Mouse (Mus musculus): ENCODE measurements around the gene Cfap73. TPM values are rescaled to one million over a fixed set of nuclear protein-coding genes. Genes with fewer than 3 reads are reported as not detected.

The Cfap73 gene
- not detected in 2 replicates for polyA plus RNA-seq (2012; ENCODE audit: insufficient read depth, insufficient read length, missing spikeins)

GRCm38 (mm10) chr5:120634131-120634530 lies at the start of gene Cfap73:
Gene Cfap73, minus strand, starts transcription at chr5:120634235.
- no peak within 1 kb of the TSS for H3K4me3 ChIP-seq (ENCODE audit: insufficient read depth, low read depth, low read length)
- H3K4me1 ChIP-seq (ENCODE audit: control insufficient read depth, insufficient read depth, insufficient read length, low read length), result no peaks in the 10 kb centered on the region
- no peak within 1 kb of the TSS for H3K27ac ChIP-seq (replicated peaks; ENCODE audit: low read depth, low read length)

GRCm38 (mm10) chr5:120682982-120683771 lies 49.1 kb upstream of the Cfap73 start:
- H3K4me3 ChIP-seq (ENCODE audit: insufficient read depth, low read depth, low read length), result no peak overlapping the region
- no peaks in the 10 kb centered on the region for H3K4me1 ChIP-seq (ENCODE audit: control insufficient read depth, insufficient read depth, insufficient read length, low read length)
- no peak overlapping the region for H3K27ac ChIP-seq (replicated peaks; ENCODE audit: low read depth, low read length)

- Histone ChIP-seq H3K4me1 (ENCODE audit: control insufficient read depth, insufficient read depth, insufficient read length, low read length) (no peaks in the 10 kb centered on the region), H3K27ac (replicated peaks; ENCODE audit: low read depth, low read length) (no peak overlapping the region), H3K4me3 (ENCODE audit: insufficient read depth, low read depth, low read length) (no peak overlapping the region)
These were observed 46.9 kb upstream of the Cfap73 start for GRCm38 (mm10) chr5:120680918-120681317.

GRCm38 (mm10) chr5:120679676-120680555 lies 45.9 kb upstream of the Cfap73 start:
- Histone ChIP-seq H3K4me3 (ENCODE audit: insufficient read depth, low read depth, low read length) (no peak overlapping the region), H3K27ac (replicated peaks; ENCODE audit: low read depth, low read length) (no peak overlapping the region), H3K4me1 (ENCODE audit: control insufficient read depth, insufficient read depth, insufficient read length, low read length) (no peaks in the 10 kb centered on the region)

- no peaks in the 10 kb centered on the region for H3K4me1 ChIP-seq (ENCODE audit: control insufficient read depth, insufficient read depth, insufficient read length, low read length)
- no peak overlapping the region for H3K4me3 ChIP-seq (ENCODE audit: insufficient read depth, low read depth, low read length)
- H3K27ac ChIP-seq (replicated peaks; ENCODE audit: low read depth, low read length), result no peak overlapping the region
These were observed 43.5 kb upstream of the Cfap73 start for GRCm38 (mm10) chr5:120677516-120677915.

- H3K27ac ChIP-seq (replicated peaks; ENCODE audit: low read depth, low read length), result no peak overlapping the region
- no peaks in the 10 kb centered on the region for H3K4me1 ChIP-seq (ENCODE audit: control insufficient read depth, insufficient read depth, insufficient read length, low read length)
- no peak overlapping the region for H3K4me3 ChIP-seq (ENCODE audit: insufficient read depth, low read depth, low read length)
These were observed 40.5 kb upstream of the Cfap73 start for GRCm38 (mm10) chr5:120674229-120675145.

GRCm38 (mm10) chr5:120673626-120674025 lies 39.6 kb upstream of the Cfap73 start:
- no peak overlapping the region for H3K27ac ChIP-seq (replicated peaks; ENCODE audit: low read depth, low read length)
- H3K4me3 ChIP-seq (ENCODE audit: insufficient read depth, low read depth, low read length), result no peak overlapping the region
- no peaks in the 10 kb centered on the region for H3K4me1 ChIP-seq (ENCODE audit: control insufficient read depth, insufficient read depth, insufficient read length, low read length)

GRCm38 (mm10) chr5:120671865-120672264 lies 37.8 kb upstream of the Cfap73 start:
- H3K4me1 ChIP-seq (ENCODE audit: control insufficient read depth, insufficient read depth, insufficient read length, low read length), result no peaks in the 10 kb centered on the region
- no peak overlapping the region for H3K27ac ChIP-seq (replicated peaks; ENCODE audit: low read depth, low read length)
- no peak overlapping the region for H3K4me3 ChIP-seq (ENCODE audit: insufficient read depth, low read depth, low read length)

- H3K27ac ChIP-seq (replicated peaks; ENCODE audit: low read depth, low read length), result no peak overlapping the region
- no peak overlapping the region for H3K4me3 ChIP-seq (ENCODE audit: insufficient read depth, low read depth, low read length)
- no peaks in the 10 kb centered on the region for H3K4me1 ChIP-seq (ENCODE audit: control insufficient read depth, insufficient read depth, insufficient read length, low read length)
These were observed 36.1 kb upstream of the Cfap73 start for GRCm38 (mm10) chr5:120670132-120670531.

- Histone ChIP-seq H3K4me1 (ENCODE audit: control insufficient read depth, insufficient read depth, insufficient read length, low read length) (no peaks in the 10 kb centered on the region), H3K27ac (replicated peaks; ENCODE audit: low read depth, low read length) (no peak overlapping the region), H3K4me3 (ENCODE audit: insufficient read depth, low read depth, low read length) (no peak overlapping the region)
These were observed 34.7 kb upstream of the Cfap73 start for GRCm38 (mm10) chr5:120668761-120669160.

GRCm38 (mm10) chr5:120664888-120665287 lies 30.9 kb upstream of the Cfap73 start:
- Histone ChIP-seq H3K4me1 (ENCODE audit: control insufficient read depth, insufficient read depth, insufficient read length, low read length) (no peaks in the 10 kb centered on the region), H3K4me3 (ENCODE audit: insufficient read depth, low read depth, low read length) (no peak overlapping the region), H3K27ac (replicated peaks; ENCODE audit: low read depth, low read length) (no peak overlapping the region)

- Histone ChIP-seq H3K27ac (replicated peaks; ENCODE audit: low read depth, low read length) (no peak overlapping the region), H3K4me1 (ENCODE audit: control insufficient read depth, insufficient read depth, insufficient read length, low read length) (no peaks in the 10 kb centered on the region), H3K4me3 (ENCODE audit: insufficient read depth, low read depth, low read length) (no peak overlapping the region)
These were observed 26.8 kb upstream of the Cfap73 start for GRCm38 (mm10) chr5:120660816-120661215.

GRCm38 (mm10) chr5:120656281-120656751 lies 22.3 kb upstream of the Cfap73 start:
- Histone ChIP-seq H3K27ac (replicated peaks; ENCODE audit: low read depth, low read length) (no peak overlapping the region), H3K4me1 (ENCODE audit: control insufficient read depth, insufficient read depth, insufficient read length, low read length) (no peaks in the 10 kb centered on the region), H3K4me3 (ENCODE audit: insufficient read depth, low read depth, low read length) (no peak overlapping the region)

GRCm38 (mm10) chr5:120653873-120654272 lies 19.8 kb upstream of the Cfap73 start:
- H3K27ac ChIP-seq (replicated peaks; ENCODE audit: low read depth, low read length), result no peak overlapping the region
- H3K4me1 ChIP-seq (ENCODE audit: control insufficient read depth, insufficient read depth, insufficient read length, low read length), result peaks cover 2% of the 10 kb centered on the region; the same call in 1 of the 2 replicates
- H3K4me3 ChIP-seq (ENCODE audit: insufficient read depth, low read depth, low read length), result no peak overlapping the region

Measured in brown adipose tissue, adult 24 weeks (tissue).